In the genomic region with DNA sequence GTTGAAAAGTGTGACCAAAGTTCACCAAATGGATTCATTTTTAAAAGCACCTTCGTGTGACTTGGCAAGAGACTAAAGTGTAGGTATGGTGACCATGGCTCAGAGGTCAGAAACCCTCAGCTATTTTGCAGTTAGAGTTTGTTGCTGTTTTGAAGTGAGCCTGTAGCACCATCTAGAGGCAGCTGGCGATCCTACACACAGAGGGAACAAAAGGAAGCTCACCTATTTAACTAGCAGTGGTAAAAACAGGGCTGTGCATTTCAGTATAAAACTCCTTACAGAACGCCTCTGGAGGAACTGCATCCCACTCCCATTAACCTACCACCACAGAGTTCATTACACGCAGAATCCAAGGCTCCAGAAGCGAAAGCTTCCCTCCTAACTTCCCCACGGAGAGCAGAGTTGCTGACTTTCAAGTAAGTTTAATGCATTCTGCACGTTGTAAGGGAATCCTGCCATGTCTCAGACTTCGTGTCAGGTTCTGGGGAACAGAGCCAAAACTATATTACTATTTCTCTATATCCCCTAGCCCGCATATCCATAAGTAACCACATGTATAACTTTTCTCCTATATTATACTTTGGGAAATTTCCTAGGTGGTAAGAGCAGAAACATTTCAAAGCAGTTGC, we compare ENCODE assay signal across 8 mouse cellular contexts.
DNase-seq lines count a peak whose midpoint lies in the region; ATAC-seq and TF ChIP-seq lines count a peak whose summit lies in the region.

No protein-coding gene starts in this region.

- no peak for TF ChIP-seq CTCF in lung, adult 2 months (IDR thresholded peaks at IDR 0.05; ENCODE audit: insufficient read depth, low read length)

- no peak overlapping the region for H3K27ac ChIP-seq in lung, embryonic 15.5 days

- ATAC-seq in lung, embryonic 15.5 days (ENCODE audit: borderline replicate concordance, extremely low read depth, low FRiP score, low TSS enrichment), result peak; percentile 42; the same call in 1 of the 2 replicates

- WGBS in lung, embryonic 15.5 days, result 20% methylated on average over 9 of the region's 9 CpGs
- 20% methylated on average over 9 of the region's 9 CpGs for WGBS in lung, adult 2 months

- intact Hi-C loops in left cerebral cortex, postnatal 10 days (cut with DNase I), result loop anchor here (10.0 kb wide), 2 partner anchors 1168 to 1348 kb away; no protein-coding TSS in a partner anchor

- H3K9ac ChIP-seq in lung, embryonic 15.5 days, result no peak overlapping the region

- TF ChIP-seq POLR2A in lung, adult 2 months (IDR thresholded peaks at IDR 0.05; ENCODE audit: borderline replicate concordance, extremely low read depth, low read depth, low read length), result no peak

- no peaks in the 10 kb centered on the region for H3K9me3 ChIP-seq in lung, embryonic 15.5 days

- H3K4me3 ChIP-seq in lung, embryonic 15.5 days, result no peak overlapping the region
- H3K4me3 ChIP-seq in lung, adult 2 months (replicated peaks; ENCODE audit: extremely low read depth, low read depth, low read length), result no peak overlapping the region

- DNase-seq in lung, adult 2 months, result no peak
- peak; percentile 31 for DNase-seq in cerebellum, adult 9-10 months
- DNase-seq in frontal cortex, adult 2 months (ENCODE audit: extremely low spot score in 1 of 2, low spot score in 1 of 2), result peak; percentile 16 to 86
- DNase-seq in kidney, adult 11 months, result peak; percentile 11
- peak; percentile 22 to 45 for DNase-seq in left cerebral cortex, postnatal 10 days (ENCODE audit: extremely low spot score in 1 of 2, low spot score in 2 of 2)
- peak; percentile 69 for DNase-seq in neural tube, embryonic 10.5 days (ENCODE audit: extremely low spot score, low spot score)
- no peak for DNase-seq in spleen, adult 18-20 months

- H3K36me3 ChIP-seq in lung, embryonic 15.5 days, result no peaks in the 10 kb centered on the region

- no peaks in the 10 kb centered on the region for H3K4me1 ChIP-seq in lung, embryonic 15.5 days
- no peaks in the 10 kb centered on the region for H3K4me1 ChIP-seq in lung, adult 2 months (ENCODE audit: control insufficient read depth, insufficient read depth, low read length)

- peak overlapping the region; percentile 30; the same call in 1 of the 2 replicates for H3K4me2 ChIP-seq in lung, embryonic 15.5 days

- H3K27me3 ChIP-seq in lung, embryonic 15.5 days, result no peaks in the 10 kb centered on the region

Comparison
In these comparisons a context has a peak if more than half of its experiments do, and no peak if none do; other contexts are left out.
1. DNase-seq: peak in cerebellum, adult 9-10 months (single experiment), frontal cortex, adult 2 months (2 of 2), kidney, adult 11 months (single experiment), left cerebral cortex, postnatal 10 days (2 of 2) and neural tube, embryonic 10.5 days (single experiment); none in lung, adult 2 months (single experiment) and spleen, adult 18-20 months (0 of 2).